Mouse (Mus musculus): ENCODE measurements at regions not wholly inside any gene's neighbourhood (a gene's known extent, or its start where the extent isn't known, plus 50 kb on each side); places are given as distances from the start of the nearest gene placed in this dataset.

GRCm38 (mm10) chr12:31145032-31145781 lies 71.5 kb downstream of the Fam110c start:
- no peak overlapping the region for H3K27ac ChIP-seq (ENCODE audit: control insufficient read depth, insufficient read depth, low read depth, low read length)
- no peaks in the 10 kb centered on the region for H3K36me3 ChIP-seq (ENCODE audit: control insufficient read depth, insufficient read depth, low read length)
- peaks cover 2% of the 10 kb centered on the region; the same call in 1 of the 2 replicates for H3K4me1 ChIP-seq (ENCODE audit: control insufficient read depth, insufficient read depth, low read length)
- H3K4me3 ChIP-seq (ENCODE audit: control insufficient read depth, low read depth, low read length) = no peak overlapping the region
- TF ChIP-seq CTCF (IDR thresholded peaks at IDR 0.05; ENCODE audit: control insufficient read depth, insufficient read depth, insufficient replicate concordance, low read depth, low read length) = no peak
- no peak for TF ChIP-seq POLR2A (IDR thresholded peaks at IDR 0.05; ENCODE audit: control insufficient read depth, low read depth, low read length)
- no peaks in the 10 kb centered on the region for H3K27me3 ChIP-seq (ENCODE audit: control insufficient read depth, insufficient read depth, low read length)

- Histone ChIP-seq H3K27ac (ENCODE audit: control insufficient read depth, insufficient read depth, low read depth, low read length) (no peak overlapping the region), H3K27me3 (ENCODE audit: control insufficient read depth, insufficient read depth, low read length) (no peaks in the 10 kb centered on the region), H3K4me1 (ENCODE audit: control insufficient read depth, insufficient read depth, low read length) (peaks cover 4% of the 10 kb centered on the region), H3K36me3 (ENCODE audit: control insufficient read depth, insufficient read depth, low read length) (no peaks in the 10 kb centered on the region), H3K4me3 (ENCODE audit: control insufficient read depth, low read depth, low read length) (no peak overlapping the region)
- TF ChIP-seq CTCF (IDR thresholded peaks at IDR 0.05; ENCODE audit: control insufficient read depth, insufficient read depth, insufficient replicate concordance, low read depth, low read length) (no peak), POLR2A (IDR thresholded peaks at IDR 0.05; ENCODE audit: control insufficient read depth, low read depth, low read length) (no peak)
Observed at GRCm38 (mm10) chr12:31148417-31149356, 75.0 kb downstream of the Fam110c start.

- Histone ChIP-seq H3K4me3 (ENCODE audit: control insufficient read depth, low read depth, low read length) (no peak overlapping the region), H3K36me3 (ENCODE audit: control insufficient read depth, insufficient read depth, low read length) (no peaks in the 10 kb centered on the region), H3K27ac (ENCODE audit: control insufficient read depth, insufficient read depth, low read depth, low read length) (no peak overlapping the region), H3K4me1 (ENCODE audit: control insufficient read depth, insufficient read depth, low read length) (peaks cover 2% of the 10 kb centered on the region; the same call in 1 of the 2 replicates), H3K27me3 (ENCODE audit: control insufficient read depth, insufficient read depth, low read length) (no peaks in the 10 kb centered on the region)
- no peak for TF ChIP-seq CTCF (IDR thresholded peaks at IDR 0.05; ENCODE audit: control insufficient read depth, insufficient read depth, insufficient replicate concordance, low read depth, low read length)
- no peak for TF ChIP-seq POLR2A (IDR thresholded peaks at IDR 0.05; ENCODE audit: control insufficient read depth, low read depth, low read length)
Observed at GRCm38 (mm10) chr12:31153720-31154119, 80.1 kb downstream of the Fam110c start.

- Histone ChIP-seq H3K36me3 (ENCODE audit: control insufficient read depth, insufficient read depth, low read length) (no peaks in the 10 kb centered on the region), H3K27ac (ENCODE audit: control insufficient read depth, insufficient read depth, low read depth, low read length) (peak overlapping the region; percentile 59), H3K4me3 (ENCODE audit: control insufficient read depth, low read depth, low read length) (no peak overlapping the region), H3K4me1 (ENCODE audit: control insufficient read depth, insufficient read depth, low read length) (peaks cover 2% of the 10 kb centered on the region; the same call in 1 of the 2 replicates), H3K27me3 (ENCODE audit: control insufficient read depth, insufficient read depth, low read length) (no peaks in the 10 kb centered on the region)
- TF ChIP-seq POLR2A (IDR thresholded peaks at IDR 0.05; ENCODE audit: control insufficient read depth, low read depth, low read length) (no peak), CTCF (IDR thresholded peaks at IDR 0.05; ENCODE audit: control insufficient read depth, insufficient read depth, insufficient replicate concordance, low read depth, low read length) (no peak)
Observed at GRCm38 (mm10) chr12:31154608-31155011, 80.9 kb downstream of the Fam110c start.

- Histone ChIP-seq H3K27me3 (ENCODE audit: control insufficient read depth, insufficient read depth, low read length) (no peaks in the 10 kb centered on the region), H3K4me3 (ENCODE audit: control insufficient read depth, low read depth, low read length) (no peak overlapping the region), H3K27ac (ENCODE audit: control insufficient read depth, insufficient read depth, low read depth, low read length) (no peak overlapping the region), H3K36me3 (ENCODE audit: control insufficient read depth, insufficient read depth, low read length) (no peaks in the 10 kb centered on the region), H3K4me1 (ENCODE audit: control insufficient read depth, insufficient read depth, low read length) (no peaks in the 10 kb centered on the region; the same call in 1 of the 2 replicates)
- TF ChIP-seq POLR2A (IDR thresholded peaks at IDR 0.05; ENCODE audit: control insufficient read depth, low read depth, low read length) (no peak), CTCF (IDR thresholded peaks at IDR 0.05; ENCODE audit: control insufficient read depth, insufficient read depth, insufficient replicate concordance, low read depth, low read length) (no peak)
Observed at GRCm38 (mm10) chr12:31156154-31156720, 82.6 kb downstream of the Fam110c start.

- Histone ChIP-seq H3K27ac (ENCODE audit: control insufficient read depth, insufficient read depth, low read depth, low read length) (no peak overlapping the region), H3K4me1 (ENCODE audit: control insufficient read depth, insufficient read depth, low read length) (no peaks in the 10 kb centered on the region), H3K36me3 (ENCODE audit: control insufficient read depth, insufficient read depth, low read length) (no peaks in the 10 kb centered on the region), H3K27me3 (ENCODE audit: control insufficient read depth, insufficient read depth, low read length) (no peaks in the 10 kb centered on the region), H3K4me3 (ENCODE audit: control insufficient read depth, low read depth, low read length) (no peak overlapping the region)
- TF ChIP-seq CTCF (IDR thresholded peaks at IDR 0.05; ENCODE audit: control insufficient read depth, insufficient read depth, insufficient replicate concordance, low read depth, low read length) (no peak), POLR2A (IDR thresholded peaks at IDR 0.05; ENCODE audit: control insufficient read depth, low read depth, low read length) (no peak)
Observed at GRCm38 (mm10) chr12:31157453-31157852, 83.1 kb upstream of the Gm6993 start.

GRCm38 (mm10) chr12:31157890-31158289 lies 82.7 kb upstream of the Gm6993 start:
- Histone ChIP-seq H3K27ac (ENCODE audit: control insufficient read depth, insufficient read depth, low read depth, low read length) (no peak overlapping the region), H3K4me1 (ENCODE audit: control insufficient read depth, insufficient read depth, low read length) (no peaks in the 10 kb centered on the region), H3K27me3 (ENCODE audit: control insufficient read depth, insufficient read depth, low read length) (no peaks in the 10 kb centered on the region), H3K36me3 (ENCODE audit: control insufficient read depth, insufficient read depth, low read length) (no peaks in the 10 kb centered on the region), H3K4me3 (ENCODE audit: control insufficient read depth, low read depth, low read length) (no peak overlapping the region)
- no peak for TF ChIP-seq POLR2A (IDR thresholded peaks at IDR 0.05; ENCODE audit: control insufficient read depth, low read depth, low read length)
- no peak for TF ChIP-seq CTCF (IDR thresholded peaks at IDR 0.05; ENCODE audit: control insufficient read depth, insufficient read depth, insufficient replicate concordance, low read depth, low read length)

Measured in testis, adult 2 months (tissue).